Mouse (Mus musculus): ENCODE results near the gene Cip2a.

DNA sequence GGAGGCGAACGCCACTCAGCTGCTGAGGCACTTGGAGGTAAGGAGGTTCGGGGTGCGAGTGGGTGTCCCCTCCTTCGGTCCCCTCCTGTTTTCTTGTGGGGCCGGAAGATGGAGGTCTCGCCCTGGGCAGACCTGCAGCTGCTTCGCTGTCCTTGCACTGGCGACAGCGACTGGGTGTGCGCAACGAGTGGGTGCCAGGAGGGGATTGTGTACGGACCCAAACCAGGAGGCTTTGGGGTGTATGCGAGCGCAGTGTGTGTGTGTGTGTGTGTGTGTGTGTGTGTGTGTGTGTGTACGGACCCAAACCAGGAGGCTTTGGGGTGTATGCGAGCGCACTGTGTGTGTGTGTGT is 333 bp downstream of the Cip2a start:
- TF ChIP-seq CTCF (IDR thresholded peaks at IDR 0.05; ENCODE audit: borderline replicate concordance, insufficient read depth, low read depth, low read length) (no peak), POLR2A (IDR thresholded peaks at IDR 0.05; ENCODE audit: borderline replicate concordance, insufficient read depth, low read length) (no peak)

All from cerebellum, adult 2 months (tissue).